Mouse (Mus musculus) right cerebral cortex, postnatal 25 days (tissue): ENCODE measurements around the gene Rps7.
A peak's percentile ranks its signal among the peaks of the same experiment; 100 is the strongest.

Source experiments
- DNase-seq: peaks from one replicate; pipeline ENCODE4 v3.0.0; 2022

Gene Rps7

GRCm38 (mm10) chr12:28635535-28636476, at the start of gene Rps7:
Gene Rps7 (minus strand): TSS chr12:28635953.
- DNase-seq: peak; percentile 92

- no peak for DNase-seq
These were observed 48.9 kb upstream of the Rps7 start for GRCm38 (mm10) chr12:28684674-28685073.

- no peak for DNase-seq
These were observed 40.1 kb upstream of the Rps7 start for GRCm38 (mm10) chr12:28675925-28676209.

- DNase-seq: peak; percentile 87
These were observed 39.6 kb upstream of the Rps7 start, which contains the start of gene Adi1 for GRCm38 (mm10) chr12:28675121-28675924. Gene Adi1 (plus strand): TSS chr12:28675231.

GRCm38 (mm10) chr12:28674038-28674720, 38.4 kb upstream of the Rps7 start:
- no peak for DNase-seq

- no peak for DNase-seq
These were observed 31.5 kb upstream of the Rps7 start for GRCm38 (mm10) chr12:28667287-28667686.

GRCm38 (mm10) chr12:28666734-28667133, 31.0 kb upstream of the Rps7 start:
- no peak for DNase-seq

GRCm38 (mm10) chr12:28662628-28663027, 26.9 kb upstream of the Rps7 start:
- no peak for DNase-seq

GRCm38 (mm10) chr12:28649141-28650110, 13.7 kb upstream of the Rps7 start, which contains the start of gene Rnaseh1:
Gene Rnaseh1 (plus strand): TSS chr12:28649602.
- peak; percentile 94 for DNase-seq

- DNase-seq: no peak
These were observed 3.0 kb upstream of the Rps7 start for GRCm38 (mm10) chr12:28638778-28639177.

- no peak for DNase-seq
These were observed 790 bp upstream of the Rps7 start for GRCm38 (mm10) chr12:28636543-28636942.

- DNase-seq: no peak
These were observed 657 bp downstream of the Rps7 start for GRCm38 (mm10) chr12:28635058-28635534.

GRCm38 (mm10) chr12:28628436-28628835, 7.3 kb downstream of the Rps7 start:
- no peak for DNase-seq

GRCm38 (mm10) chr12:28627092-28627491, 8.7 kb downstream of the Rps7 start:
- no peak for DNase-seq

GRCm38 (mm10) chr12:28625407-28625806, 10.3 kb downstream of the Rps7 start:
- DNase-seq: no peak

GRCm38 (mm10) chr12:28624251-28624650, 11.5 kb downstream of the Rps7 start:
- DNase-seq: no peak

- DNase-seq: no peak
These were observed 12.6 kb downstream of the Rps7 start, which contains the start of gene Colec11 for GRCm38 (mm10) chr12:28623195-28623594. Gene Colec11 (minus strand): TSS chr12:28623377.

GRCm38 (mm10) chr12:28622641-28623040, 13.1 kb downstream of the Rps7 start:
- DNase-seq: no peak

- no peak for DNase-seq
These were observed 13.6 kb downstream of the Rps7 start for GRCm38 (mm10) chr12:28622167-28622532.

- DNase-seq: no peak
These were observed 14.1 kb downstream of the Rps7 start for GRCm38 (mm10) chr12:28621451-28622166.

- DNase-seq: no peak
These were observed 18.5 kb downstream of the Rps7 start for GRCm38 (mm10) chr12:28617297-28617696.
